Mouse (Mus musculus) embryo, embryonic 10.5 days (tissue): Measurements from ENCODE around the gene Ech1.

ENCODE experiments used
- DNase-seq: peaks from one replicate; pipeline ENCODE4 v3.0.0-alpha.2; 2015; ENCODE audit warnings: low spot score

Gene Ech1

DNA sequence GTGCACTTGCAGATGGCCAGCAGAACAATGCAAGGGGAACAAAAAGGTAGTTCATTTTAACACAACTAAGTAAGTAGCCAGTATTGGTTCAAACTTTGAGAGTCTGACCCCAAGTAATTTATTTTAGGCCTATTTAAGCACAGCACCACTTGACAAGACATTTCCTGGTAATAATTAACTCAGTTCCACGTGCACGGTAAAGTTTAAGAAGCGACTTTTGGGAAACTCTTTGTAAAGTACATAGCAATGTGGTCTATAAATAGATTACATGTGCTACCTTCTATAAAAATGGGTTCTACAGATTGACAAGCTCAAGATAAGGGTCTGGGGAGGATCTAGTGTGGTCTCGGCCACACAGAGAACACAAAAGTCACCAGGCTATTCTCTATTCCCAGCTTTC, 21.3 kb upstream of the Ech1 start:
- no peak for DNase-seq

DNA sequence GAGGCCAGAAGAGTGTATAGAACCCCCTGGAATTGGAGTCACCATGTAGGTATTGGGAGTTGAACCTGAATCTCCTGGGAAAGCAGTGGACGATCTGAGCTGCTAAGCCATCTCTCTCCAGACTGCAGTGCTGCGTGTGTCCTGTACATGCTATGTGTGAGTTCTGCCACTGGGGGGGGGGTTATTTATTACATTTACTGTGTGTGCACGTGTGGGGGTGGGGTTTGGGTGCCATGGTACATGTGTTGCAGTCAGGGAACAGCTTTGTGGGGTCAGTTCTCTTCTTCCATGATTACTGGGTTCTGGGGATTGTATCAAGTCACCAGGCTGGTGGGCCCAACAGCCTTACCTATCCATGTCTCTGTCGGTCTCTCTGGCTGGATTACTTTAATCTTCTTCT, 18.1 kb upstream of the Ech1 start:
- DNase-seq, result no peak

DNA sequence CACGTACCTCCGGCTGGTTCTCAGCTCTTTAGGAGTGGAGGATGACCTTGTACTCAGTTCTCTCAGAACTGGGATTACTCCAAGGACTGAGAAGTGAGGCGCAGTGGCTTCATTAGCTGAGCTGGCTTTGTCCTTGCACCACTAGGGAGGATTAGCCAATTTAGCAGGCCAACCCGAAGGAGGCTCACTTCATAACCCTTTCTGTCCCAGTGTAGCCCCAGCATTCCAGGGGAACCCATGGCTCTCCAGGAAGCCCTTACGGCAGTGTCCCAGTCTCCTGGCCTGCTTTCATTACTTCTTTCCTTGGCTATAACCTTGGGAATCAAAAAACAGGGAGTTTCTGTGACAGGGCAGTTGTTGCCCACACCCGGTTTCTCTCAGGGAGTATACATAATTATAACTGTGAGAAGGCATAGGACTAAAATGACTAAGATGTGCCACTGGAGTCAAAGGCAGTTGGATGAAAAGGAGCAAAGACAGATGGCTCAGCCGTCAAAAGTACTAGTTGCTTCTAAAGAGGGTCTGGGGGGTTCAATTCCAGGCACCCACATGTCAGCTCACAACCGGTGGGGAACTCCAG, 17.3 kb upstream of the Ech1 start:
- no peak for DNase-seq

DNA sequence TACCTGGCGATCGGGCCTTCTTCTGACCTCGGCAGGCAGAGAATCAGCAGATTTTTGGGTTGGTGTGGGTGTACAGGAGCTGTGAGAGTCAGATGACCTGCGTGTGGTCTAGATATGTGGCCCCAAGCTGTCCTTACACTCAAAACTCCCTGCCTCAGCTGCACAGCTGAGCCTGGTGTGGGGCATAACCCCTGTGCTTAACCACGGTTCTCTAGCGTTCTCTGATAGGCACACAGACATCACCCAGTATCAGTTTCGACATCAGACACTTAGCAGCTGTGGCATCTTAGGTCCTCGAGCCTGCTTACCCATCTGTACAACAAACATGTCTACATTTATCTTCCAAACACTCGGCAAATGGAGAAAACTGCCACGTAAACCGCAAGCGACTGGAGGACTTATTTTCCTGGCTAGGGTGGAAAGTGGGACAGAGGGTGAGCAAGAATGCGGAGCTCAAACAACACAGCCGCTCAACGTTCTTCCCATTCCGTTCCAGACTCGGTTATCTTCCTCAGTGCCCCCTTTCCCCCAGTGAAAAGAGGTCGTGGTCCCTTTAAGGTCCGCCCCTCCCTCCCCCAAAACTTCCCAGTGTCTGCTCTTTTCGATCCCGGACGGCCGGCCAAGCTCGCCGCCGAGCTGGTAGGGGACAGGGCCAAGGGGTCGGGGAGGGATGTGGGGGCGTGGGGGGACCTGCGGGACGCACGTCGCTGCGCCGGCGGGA, 16.6 kb upstream of the Ech1 start, which contains the start of gene Hnrnpl:
TSS of gene Hnrnpl (plus strand) at position 321 of the 721 bp plus-strand sequence.
- peak; percentile 85 for DNase-seq

DNA sequence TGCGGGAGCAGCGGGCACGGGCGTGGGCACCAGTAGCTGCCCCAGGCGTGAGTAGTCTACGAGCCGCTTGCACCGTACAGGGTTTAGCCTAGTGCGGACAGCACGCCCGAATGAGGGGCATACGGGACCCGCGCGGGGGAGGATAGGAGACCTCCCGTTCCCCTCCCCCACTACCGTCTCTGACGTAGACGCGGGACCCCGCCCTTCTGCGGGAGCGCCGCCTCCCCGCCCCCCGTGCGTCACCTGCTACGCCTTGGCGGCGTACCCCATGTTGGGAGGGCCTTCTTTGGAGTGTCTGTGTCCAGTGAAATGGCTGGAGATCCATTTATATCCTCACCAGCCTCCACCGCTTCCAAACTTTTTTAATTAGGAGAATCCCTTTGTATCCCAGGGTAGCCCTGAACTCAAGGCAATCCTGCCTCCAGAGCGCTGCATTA, 16.0 kb upstream of the Ech1 start:
- DNase-seq, result peak; percentile 96

DNA sequence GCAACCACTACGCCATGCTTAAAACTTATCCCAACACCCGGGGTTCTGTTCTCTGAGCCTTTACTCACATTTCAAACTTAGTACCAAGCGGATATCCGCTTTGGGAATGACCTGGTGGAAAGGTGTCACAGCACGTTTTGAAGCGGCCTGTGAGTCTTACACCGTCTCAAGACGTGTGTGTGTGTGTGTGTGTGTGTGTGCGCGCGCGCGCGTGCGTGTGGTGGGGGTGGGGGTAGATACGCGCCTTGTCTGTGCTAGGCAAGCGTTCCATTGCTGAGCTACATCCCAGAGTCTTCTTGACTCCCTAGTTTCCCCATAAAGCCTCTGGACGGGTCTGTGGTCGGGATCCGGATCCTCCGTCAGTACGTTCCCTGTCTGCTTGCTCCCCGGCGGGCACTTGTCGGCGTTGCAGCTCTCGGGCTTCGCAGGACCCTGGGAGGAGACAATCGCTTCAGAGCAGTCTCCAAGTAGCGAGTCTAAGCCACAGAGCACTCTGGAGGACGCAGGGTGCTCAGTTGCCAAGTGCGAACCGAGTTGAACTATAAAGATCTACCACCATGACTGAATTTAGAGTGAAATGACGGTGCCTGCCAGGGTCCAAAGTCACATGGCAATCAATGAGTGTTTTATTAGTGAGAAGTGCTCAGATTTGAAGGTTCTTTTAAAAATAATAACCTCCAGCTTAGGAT, 15.5 kb upstream of the Ech1 start:
- DNase-seq, result peak; percentile 83

DNA sequence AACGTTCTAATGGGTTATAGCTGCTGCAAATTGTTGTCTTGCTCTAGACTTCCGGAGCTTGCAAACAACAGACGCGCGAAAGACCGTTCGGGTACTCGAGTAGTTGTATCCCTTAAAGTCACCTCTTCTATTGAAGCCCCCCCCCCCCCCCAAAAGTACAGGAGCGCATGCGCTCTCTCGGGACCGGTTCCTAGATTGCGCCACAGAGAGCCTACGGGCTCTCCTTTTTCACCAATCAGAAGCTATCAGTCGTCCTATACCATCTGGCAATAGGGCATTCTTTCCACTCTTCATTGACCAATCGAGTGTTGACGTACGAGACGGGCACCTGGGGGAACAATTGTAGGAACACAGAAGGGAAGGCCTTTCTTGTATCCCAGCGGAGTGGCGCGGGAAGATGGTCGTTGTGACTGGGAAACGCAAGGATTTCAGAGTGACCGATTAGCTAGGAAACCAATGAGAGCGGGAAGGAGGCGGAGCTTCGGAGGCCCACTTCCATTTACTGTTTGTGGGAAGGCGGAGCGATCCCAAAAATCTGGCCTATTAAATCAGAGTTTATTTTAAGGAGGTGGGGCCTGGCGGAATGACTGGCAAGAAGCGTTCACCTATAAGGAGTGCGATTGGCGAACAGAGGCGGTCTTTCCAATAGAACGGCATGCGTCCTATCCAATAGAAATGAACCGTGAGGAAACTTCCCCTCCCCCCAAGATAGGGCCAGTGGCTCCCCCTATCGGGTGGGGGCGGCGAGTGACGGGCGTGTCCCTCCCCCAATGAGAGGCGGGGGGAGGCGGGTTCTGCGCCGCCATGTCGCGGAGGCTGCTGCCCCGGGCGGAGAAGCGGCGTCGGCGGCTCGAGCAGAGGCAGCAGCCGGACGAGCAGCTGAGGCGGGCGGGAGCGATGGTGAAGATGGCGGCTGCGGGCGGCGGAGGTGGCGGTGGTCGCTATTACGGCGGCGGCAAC, 14.6 kb upstream of the Ech1 start:
- peak; percentile 100 for DNase-seq

DNA sequence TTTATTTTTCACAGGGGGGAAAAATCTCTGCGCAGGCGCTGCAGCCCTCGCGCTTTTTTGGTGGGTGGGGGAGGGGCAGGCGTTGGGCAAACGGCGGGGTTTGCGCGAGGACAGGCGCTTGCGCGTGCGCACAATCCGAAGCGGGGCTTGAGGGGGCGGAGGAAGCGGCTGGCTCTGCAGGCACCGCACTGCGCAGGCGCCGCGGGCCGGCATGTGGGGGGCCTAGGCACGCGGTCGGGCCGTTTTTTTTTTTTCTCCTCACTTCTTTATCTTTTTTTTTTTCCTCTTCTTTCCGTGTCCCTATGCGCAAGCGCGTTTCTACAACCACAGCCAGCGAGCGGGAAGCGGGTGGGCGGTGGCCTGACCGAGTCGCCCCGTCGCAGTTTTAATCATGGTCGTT, 13.8 kb upstream of the Ech1 start:
- DNase-seq, result peak; percentile 96

DNA sequence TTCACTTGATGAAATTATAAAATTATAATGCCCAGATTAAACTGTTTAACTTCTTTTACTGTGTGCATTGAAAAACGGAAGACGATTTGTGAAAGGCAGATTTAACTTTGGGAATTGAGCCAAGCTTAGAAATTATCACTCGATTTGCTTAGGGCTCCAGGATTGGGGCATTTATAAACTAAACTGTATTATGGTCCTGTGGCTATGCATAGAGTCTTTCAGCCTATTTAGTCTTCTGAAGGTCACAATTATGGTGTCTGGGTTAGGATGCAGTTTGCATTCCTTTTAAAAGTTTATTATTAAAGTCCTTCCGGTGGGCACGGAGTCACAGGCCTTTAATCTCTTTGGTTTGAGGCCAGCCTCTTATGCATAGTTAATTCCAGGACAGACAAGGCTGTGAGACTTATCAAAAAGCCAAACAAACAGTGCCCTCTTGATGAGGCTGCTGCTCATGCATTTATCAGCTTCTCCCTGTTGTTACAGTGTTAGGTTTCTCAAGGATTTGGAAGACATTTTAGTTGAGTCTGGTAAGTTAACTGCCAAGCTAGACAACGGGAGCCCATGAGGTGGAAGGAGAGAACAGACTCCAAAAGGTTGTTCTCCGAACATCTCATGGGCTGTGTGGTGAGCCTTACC, 13.3 kb upstream of the Ech1 start:
- no peak for DNase-seq

DNA sequence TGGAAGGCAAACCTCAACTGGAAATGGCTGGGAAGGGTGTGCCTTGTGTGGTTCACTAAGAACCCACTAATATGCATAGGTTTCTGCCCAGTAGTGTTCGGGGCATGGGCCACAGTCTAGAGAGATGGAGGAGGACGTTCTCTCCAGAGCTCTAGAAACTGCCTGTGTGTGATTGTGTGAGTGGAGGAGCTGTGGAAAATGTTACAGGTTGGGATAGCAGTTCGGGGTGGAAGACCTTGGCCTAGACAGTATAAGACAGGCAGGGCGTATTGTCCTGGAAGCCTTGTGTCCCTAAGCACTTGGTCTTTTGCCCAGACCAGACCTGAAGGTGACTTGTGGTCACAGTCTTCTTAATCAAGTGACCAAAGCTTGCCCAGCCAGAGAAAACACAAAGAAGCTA, 12.6 kb upstream of the Ech1 start:
- no peak for DNase-seq

DNA sequence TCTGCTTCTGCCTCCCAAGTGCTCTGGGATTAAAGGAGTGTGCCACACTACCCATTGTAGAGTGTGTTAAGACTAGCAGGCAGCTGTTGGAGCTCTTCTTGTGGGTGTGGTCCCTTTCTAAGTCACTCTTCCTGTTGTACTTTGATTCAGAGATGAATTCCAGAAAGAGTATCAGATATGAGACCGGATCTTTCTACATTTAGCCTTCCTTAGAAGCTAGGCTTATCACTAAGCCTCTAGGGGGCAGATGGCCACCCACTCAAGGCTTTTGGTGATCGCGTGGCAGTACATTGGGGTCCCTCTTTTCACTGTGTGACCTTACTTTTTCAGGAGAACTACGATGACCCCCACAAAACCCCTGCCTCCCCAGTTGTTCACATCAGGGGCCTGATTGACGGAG, 12.1 kb upstream of the Ech1 start:
- no peak for DNase-seq

DNA sequence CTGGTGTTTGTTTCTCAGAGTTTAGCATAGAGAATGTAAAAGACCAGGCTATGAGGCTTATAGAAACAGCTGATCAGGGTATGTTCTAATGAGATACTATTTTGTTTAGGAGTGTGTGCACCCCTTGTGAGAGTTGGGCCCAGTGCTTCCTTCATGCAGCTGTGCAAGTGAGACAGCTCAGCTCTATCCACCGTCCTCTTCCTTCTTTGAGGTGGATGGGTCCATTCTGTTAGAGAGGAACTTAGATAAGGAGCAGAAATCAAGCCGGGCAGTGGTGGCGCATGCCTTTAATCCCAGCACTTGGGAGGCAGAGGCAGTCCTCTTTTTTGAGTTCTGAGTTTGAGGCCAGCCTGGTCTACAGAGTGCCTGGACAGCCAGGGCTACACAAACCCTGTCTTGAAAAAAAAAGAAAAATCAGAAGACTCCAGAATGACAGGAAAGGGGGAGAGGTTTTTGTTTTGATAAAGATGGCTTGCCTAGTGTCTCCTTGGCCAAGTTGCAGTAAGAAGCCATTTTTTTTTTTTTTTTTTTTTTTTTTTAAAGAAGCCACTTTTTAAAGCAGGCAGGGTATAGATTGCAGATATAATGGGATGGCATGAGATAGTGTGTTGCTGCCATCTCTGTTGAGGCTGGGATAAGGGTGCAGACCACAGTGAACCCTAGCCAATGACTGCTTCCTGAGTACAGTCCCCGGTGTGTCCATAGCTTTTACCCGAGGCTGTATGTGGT, 10.5 kb upstream of the Ech1 start:
- no peak for DNase-seq

DNA sequence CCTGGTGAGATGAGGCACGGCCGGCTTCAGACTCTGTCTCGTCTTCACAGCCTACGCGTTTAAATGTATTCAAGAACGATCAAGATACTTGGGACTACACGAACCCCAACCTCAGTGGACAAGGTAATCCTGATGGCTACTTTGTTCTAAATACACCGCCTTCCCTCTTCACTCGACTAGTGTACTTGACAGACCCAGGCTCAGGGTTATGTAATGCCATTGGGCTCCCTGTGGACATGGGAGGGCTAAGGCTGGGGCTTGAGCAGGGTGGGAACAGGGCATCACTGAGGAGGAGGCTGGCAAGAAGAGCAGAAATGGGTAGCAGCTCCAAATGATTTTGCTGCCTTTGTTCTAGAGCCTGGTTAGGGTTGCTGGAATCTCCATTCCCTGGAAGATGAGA, 9.8 kb upstream of the Ech1 start:
- DNase-seq, result no peak

DNA sequence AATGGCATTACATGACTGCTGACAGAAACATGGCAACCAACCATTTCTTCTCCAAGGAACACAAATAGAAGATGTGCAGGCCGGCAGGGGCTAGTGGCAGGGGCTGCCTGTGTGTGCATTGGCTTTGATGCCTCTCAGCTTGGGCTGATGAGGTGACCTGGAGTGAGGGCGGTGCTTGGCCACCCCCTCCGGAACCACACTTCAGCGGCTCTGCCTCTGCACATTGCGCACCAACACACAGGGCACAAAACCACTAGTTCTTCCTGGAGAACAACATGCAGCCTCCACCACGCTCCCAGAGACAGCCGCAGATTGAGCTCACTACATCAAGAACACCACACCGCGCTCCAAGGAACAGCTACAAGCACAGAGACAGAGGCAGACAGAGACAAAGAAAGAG, 8.8 kb upstream of the Ech1 start:
- no peak for DNase-seq

DNA sequence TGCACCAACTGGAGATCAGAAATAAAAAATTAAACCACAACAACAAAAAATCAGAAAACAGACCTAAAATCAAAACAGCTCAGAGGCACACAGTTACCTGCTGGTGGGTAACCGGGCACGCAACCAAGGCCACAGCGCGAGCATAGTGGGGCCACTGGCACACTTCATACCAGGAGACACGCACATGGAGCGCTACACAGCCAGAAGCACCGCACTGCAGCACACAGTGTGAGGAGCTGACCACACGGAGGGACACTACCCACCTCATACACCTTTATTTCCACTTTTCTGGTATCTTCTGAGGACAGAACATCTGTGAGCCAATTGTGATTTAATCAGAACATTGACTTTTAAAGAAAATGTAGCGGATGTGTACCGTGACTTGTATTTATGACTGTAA, 8.1 kb upstream of the Ech1 start:
- no peak for DNase-seq

DNA sequence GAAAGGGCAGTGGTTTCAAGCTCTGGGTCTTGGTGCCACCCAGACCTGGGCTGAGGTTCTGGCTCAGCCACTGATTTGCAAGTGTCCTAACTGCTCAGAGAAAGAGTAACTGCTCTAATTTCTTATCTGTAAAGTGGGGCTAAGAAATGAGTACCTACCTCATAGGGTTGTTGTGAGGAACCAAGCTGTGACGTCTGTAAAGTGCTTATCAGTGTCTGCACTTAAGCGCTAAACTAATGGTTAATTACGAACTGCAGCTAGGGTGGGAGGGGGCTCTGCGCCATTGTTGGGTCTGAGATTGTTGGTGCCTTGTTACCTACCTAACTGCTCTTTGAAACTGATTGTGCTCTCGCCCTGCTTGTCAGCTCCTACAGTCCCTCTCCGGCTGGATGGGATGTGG, 7.5 kb upstream of the Ech1 start:
- no peak for DNase-seq

DNA sequence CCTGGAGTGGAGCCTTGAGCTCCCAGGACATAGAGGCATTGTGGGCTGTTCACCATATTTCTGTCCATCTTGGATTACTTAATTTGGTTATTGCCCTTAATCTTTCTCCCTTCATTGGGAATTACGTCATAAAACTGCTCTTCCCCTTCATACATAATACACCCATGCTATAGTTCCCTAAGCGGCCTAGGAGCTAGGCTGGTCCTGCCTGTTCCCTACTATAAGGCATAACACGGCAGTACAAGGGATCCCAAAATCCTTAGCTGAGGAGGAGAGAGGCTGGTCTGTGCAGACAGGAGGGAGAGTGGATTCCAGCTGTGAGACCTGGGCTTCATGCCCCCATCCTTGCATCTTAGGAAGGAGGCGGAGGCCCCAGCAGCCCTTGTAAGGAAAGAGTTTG, 7.1 kb upstream of the Ech1 start:
- DNase-seq, result no peak

DNA sequence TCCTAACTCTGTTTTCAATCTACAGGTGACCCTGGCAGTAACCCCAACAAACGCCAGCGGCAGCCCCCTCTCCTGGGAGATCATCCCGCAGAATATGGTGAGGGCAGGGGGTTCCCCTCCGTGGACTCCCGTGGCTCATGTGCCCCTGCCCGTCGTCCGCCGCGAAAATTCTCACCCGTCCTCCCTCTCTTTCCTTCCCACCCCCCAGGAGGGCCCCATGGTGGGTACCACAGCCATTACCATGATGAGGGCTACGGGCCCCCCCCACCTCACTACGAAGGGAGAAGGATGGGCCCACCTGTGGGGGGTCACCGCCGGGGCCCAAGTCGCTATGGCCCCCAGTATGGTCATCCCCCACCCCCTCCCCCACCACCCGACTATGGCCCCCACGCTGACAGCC, 6.6 kb upstream of the Ech1 start:
- DNase-seq, result no peak

DNA sequence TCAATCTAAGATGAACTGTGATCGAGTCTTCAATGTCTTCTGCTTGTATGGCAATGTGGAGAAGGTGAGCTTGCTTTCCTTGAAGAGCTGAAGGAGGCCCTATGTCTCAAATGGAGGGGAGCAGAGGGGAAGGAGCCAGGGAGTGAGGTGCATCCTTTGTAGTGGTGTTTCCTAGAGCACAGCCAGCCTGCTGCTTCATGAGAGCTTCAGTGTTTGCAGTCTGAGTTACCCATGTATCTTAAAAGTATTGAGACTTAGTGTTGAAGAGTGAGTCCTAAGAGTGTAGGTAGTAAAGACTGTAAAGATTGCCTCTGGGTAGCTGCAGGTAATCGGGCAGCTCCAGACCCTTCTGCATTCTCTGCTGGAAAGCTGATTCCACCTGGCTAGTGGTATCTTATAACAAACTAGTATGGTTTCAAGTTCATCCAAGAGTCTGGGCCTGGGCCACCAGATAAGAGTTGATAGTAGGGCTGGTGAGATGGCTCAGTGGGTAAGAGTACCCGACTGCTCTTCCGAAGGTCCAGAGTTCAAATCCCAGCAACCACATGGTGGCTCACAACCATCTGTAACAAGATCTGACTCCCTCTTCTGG, 6.1 kb upstream of the Ech1 start:
- no peak for DNase-seq

DNA sequence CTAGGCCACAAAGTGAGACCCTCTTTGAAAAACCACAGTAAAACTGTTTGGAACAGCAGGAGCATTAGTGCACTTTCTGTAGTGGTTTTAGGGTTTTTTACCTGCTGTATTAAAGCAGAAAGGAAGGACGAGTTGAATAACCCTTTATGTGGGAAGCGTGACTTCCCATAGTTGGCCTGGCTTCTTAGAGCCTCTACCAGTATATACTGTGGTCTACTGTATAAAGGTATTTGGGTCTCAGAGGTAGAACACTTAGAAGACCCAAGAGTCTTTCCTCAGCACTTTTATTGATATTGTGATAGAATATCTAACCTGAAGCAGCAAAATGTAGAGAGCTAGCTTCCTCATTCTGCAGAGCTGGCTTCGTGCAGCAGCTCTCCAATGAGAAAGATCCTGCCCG, 5.4 kb upstream of the Ech1 start:
- DNase-seq, result no peak
